Mouse (Mus musculus): ENCODE data around the gene Sgk1. TPM values are rescaled to one million over a fixed set of nuclear protein-coding genes. Genes with fewer than 3 reads are reported as not detected.

The Sgk1 gene
- polyA plus RNA-seq, 1 experiment from 2014 or later, result 45.1 TPM

DNA sequence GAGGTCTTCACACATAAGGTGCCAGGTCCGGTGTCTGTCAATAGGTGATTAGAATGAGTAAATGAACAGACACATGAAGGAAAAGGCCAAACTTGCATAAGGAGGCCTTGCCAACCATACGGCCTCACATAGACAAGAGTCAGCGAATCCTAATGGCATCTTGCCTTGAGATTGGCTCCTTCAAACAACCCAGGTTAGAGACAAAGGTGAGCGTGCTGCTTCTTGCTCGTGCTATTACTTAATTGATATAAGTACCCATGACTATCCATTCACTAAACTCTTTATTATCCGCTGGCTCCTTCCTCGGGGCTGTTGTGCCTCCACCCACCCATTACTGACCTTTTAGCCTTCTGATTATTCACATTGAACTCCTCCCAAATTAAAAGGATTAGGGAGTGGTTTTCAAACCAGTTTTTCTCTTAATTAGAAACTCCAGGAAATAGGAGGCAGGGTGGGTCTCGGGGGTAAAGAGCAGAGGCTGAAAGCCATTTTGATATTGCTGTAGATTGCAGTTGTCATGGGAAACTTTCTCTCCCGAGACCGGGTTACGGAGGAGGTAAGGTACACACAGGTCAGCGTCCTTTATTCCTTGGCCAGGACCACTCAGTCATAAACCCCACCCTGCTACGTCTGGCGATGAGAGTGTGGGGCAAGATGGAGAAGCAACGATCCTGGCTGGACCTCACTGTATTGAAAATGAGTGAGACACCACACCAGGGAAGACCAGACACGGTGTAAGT, 33.9 kb upstream of the Sgk1 start:
- 79% methylated on average over 16 of the region's 16 CpGs for WGBS
- H3K4me2 ChIP-seq, result no peak overlapping the region

DNA sequence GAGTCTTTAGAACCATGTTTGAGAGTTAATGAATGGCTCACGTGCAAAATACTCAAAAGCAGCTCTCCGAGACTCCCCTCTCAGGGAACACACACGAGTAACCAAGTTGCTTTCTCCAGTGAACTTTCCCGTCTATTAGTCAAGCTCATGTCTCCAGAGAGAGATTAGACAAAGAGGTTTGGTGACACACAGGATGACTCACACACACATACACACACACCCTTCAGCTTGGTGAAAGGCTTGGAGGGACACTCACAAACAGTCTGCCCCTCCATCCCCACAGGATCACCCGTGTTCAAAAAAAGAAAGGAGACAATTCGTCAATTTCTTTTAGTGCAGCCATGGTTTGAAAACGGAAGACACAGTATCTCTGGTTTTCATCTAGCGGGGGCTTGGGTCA, 32.7 kb upstream of the Sgk1 start:
- ATAC-seq (replicated peaks), result no peak
- WGBS, result 81% methylated on average over 8 of the region's 8 CpGs
- H3K9ac ChIP-seq, result no peak overlapping the region
- H3K27me3 ChIP-seq (replicated peaks), result no peaks in the 10 kb centered on the region
- H3K4me3 ChIP-seq, result no peak overlapping the region
- no peaks in the 10 kb centered on the region for H3K4me1 ChIP-seq
- no peaks in the 10 kb centered on the region for H3K9me3 ChIP-seq
- no peak overlapping the region for H3K27ac ChIP-seq
- H3K36me3 ChIP-seq (replicated peaks), result no peaks in the 10 kb centered on the region
- H3K4me2 ChIP-seq, result no peak overlapping the region

More for the DNA sequence above, 33.9 kb upstream of the Sgk1 start:
- no peak overlapping the region for H3K27ac ChIP-seq
- no peaks in the 10 kb centered on the region for H3K27me3 ChIP-seq (replicated peaks)
- H3K4me1 ChIP-seq, result no peaks in the 10 kb centered on the region
- no peaks in the 10 kb centered on the region for H3K36me3 ChIP-seq (replicated peaks)
- ATAC-seq (replicated peaks), result no peak
- H3K4me3 ChIP-seq, result no peak overlapping the region
- H3K9ac ChIP-seq, result no peak overlapping the region
- no peaks in the 10 kb centered on the region for H3K9me3 ChIP-seq

DNA sequence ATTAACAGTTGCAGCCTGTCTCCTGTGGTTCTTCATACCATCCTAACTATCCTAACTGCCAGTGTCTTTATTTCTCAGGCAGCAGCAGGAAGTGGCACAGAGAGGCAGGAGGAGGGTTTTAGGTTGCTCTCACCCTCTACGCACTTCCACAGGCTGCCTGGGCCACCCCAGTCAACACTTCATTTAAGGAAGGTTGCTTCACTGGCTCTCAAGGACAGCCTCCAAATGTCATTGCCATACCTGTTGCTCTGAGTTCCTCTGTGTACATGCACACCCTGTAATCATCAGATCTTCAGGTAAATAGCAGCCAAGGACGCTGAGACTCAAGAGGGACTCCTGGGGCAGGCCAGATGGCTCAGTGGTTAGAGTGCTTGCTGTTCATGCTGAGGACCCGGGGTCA, 31.7 kb upstream of the Sgk1 start:
- Histone ChIP-seq H3K9ac (no peak overlapping the region), H3K27me3 (replicated peaks) (no peaks in the 10 kb centered on the region), H3K4me3 (no peak overlapping the region), H3K9me3 (no peaks in the 10 kb centered on the region), H3K36me3 (replicated peaks) (no peaks in the 10 kb centered on the region), H3K27ac (no peak overlapping the region), H3K4me1 (no peaks in the 10 kb centered on the region), H3K4me2 (no peak overlapping the region)
- 94% methylated on average over 3 of the region's 3 CpGs for WGBS
- ATAC-seq (replicated peaks), result no peak

DNA sequence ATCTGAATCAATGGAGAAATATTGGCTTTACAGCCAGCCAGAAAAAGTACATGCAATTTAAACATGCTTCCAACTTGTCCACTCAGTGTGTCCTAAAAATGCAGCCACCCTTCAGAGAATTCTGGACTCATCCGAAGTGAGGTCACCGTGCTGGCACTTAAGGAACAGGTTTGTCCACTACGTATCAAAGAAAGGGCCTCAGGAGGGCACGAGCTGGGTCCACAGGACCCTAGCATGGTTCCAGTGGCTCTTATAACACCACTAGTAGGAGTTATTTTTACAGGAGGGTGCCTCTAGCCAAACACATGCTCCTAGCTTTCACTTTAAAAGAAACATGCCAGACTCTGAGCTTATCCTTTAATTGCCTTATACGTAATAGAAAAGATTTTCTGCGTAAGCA, 28.9 kb upstream of the Sgk1 start:
- ATAC-seq (replicated peaks), result no peak
- Histone ChIP-seq H3K36me3 (replicated peaks) (no peaks in the 10 kb centered on the region), H3K4me2 (no peak overlapping the region), H3K27ac (no peak overlapping the region), H3K4me1 (no peaks in the 10 kb centered on the region), H3K4me3 (no peak overlapping the region), H3K9me3 (no peaks in the 10 kb centered on the region), H3K9ac (no peak overlapping the region), H3K27me3 (replicated peaks) (no peaks in the 10 kb centered on the region)
- 89% methylated on average over 6 of the region's 6 CpGs for WGBS

DNA sequence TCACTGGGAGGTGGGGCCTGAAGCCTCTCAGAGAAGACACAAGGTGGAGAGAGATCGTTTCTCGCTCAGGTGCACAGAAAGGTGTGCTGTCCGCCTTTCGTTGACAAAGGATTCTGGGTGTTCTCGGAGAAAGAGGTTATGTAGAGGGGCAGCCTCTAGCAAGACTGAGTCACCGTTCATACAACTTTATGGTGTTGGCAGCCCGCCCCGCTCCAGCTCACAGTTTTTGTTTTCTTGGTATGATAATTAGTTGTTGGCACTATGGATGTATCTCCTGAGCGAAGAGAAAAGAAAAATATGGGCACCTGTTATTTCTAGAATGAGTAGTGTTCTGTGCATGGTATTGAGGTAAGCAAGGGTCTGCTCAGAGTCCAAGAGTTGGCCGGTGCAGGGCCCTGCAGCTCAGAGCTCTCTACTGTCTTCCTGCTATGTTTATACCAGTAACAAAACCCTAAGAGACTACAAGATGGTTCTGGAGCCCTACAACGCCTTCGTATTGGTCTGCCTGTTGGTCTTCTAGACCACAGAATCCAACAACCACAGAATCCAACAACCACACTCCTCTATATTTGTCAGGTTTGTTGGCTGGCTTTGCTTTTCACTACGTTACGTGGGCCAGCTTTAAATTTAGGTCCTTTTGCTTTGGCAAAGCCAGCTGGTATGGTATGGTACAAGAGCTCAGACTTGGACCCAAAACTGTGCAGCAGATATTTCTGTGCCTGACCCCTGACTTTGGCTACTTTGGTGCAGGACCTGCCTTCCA, 28.2 kb upstream of the Sgk1 start:
- WGBS, result 96% methylated on average over 14 of the region's 14 CpGs
- no peaks in the 10 kb centered on the region for H3K36me3 ChIP-seq (replicated peaks)
- ATAC-seq (replicated peaks), result no peak
- no peak overlapping the region for H3K4me2 ChIP-seq
- H3K4me3 ChIP-seq, result no peak overlapping the region
- no peaks in the 10 kb centered on the region for H3K9me3 ChIP-seq
- H3K9ac ChIP-seq, result no peak overlapping the region
- H3K4me1 ChIP-seq, result no peaks in the 10 kb centered on the region
- no peak overlapping the region for H3K27ac ChIP-seq
- H3K27me3 ChIP-seq (replicated peaks), result no peaks in the 10 kb centered on the region

DNA sequence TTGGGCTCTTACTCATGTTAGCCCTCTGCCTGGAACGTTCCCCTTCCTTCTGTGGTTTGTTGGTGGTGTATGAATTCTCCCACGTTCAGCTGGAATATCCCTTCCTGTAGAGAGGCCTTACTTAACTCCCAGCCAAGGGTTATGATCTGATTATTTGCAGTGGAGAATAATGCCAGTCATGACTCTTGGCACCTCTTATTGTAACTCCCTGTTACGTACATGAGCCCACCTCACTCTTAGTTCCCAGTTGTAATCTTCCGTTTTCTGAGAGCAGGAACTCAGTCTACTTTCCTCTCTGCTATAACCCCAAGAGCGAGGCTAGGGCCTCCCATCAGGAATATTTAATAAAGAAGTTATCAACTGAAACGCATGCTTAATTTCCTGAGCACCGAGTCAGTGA, 26.6 kb upstream of the Sgk1 start:
- Histone ChIP-seq H3K9me3 (no peaks in the 10 kb centered on the region), H3K27me3 (replicated peaks) (no peaks in the 10 kb centered on the region), H3K27ac (no peak overlapping the region), H3K4me1 (no peaks in the 10 kb centered on the region), H3K4me2 (no peak overlapping the region), H3K4me3 (no peak overlapping the region), H3K9ac (no peak overlapping the region), H3K36me3 (replicated peaks) (no peaks in the 10 kb centered on the region)
- WGBS, result 86% methylated on average over 7 of the region's 7 CpGs
- no peak for ATAC-seq (replicated peaks)

DNA sequence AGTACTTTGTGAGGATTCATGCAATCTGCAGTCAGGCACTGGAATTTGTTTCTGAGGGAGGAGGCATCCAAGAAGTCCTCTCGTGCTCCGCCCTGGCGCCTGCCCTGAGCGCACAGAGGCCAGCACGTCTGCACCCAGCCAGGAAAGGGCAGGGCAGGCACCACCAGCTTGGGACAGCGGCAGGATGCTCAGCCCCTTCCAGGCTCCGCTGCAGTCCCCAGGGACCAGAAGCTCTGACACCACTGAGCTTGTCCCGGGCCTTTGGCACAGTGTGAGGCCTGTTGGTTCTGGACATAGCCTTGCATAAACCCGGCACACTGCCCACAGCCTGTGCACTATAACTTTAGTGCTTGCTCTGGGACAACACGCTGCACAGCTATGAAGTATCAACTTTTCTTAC, 24.3 kb upstream of the Sgk1 start:
- Histone ChIP-seq H3K27ac (no peak overlapping the region), H3K9me3 (no peaks in the 10 kb centered on the region), H3K27me3 (replicated peaks) (no peaks in the 10 kb centered on the region), H3K4me2 (no peak overlapping the region), H3K4me3 (no peak overlapping the region), H3K4me1 (no peaks in the 10 kb centered on the region), H3K36me3 (replicated peaks) (no peaks in the 10 kb centered on the region), H3K9ac (no peak overlapping the region)
- ATAC-seq (replicated peaks), result no peak
- WGBS, result 70% methylated on average over 10 of the region's 10 CpGs

DNA sequence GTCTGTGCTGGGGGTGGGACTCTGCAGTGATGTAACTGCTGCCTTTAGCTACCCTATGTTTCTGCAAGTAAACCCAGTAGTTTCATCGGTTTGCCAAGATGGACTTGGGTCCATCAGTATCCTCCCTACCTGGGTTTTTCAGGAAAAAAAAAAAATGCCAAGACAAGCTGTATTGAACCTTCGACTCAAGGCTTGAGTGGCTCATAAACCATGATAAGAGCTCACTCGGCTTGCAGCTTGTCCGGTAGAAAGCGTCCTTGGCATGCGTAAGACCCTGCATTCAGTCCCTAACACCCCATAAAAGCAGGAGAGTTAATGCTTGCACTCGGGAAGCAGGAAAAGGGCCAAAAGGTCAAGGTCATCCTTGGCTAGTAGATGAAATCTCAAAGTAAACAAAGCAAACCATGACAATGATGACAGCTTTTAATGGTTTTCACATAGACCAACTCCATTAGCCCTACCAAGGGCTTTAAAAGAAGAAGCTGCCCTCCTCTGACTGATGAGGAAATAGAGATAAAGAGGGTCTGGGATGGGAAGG, 23.5 kb upstream of the Sgk1 start:
- Histone ChIP-seq H3K9me3 (no peaks in the 10 kb centered on the region), H3K4me2 (no peak overlapping the region), H3K27me3 (replicated peaks) (no peaks in the 10 kb centered on the region), H3K27ac (no peak overlapping the region), H3K4me3 (no peak overlapping the region), H3K9ac (no peak overlapping the region), H3K36me3 (replicated peaks) (no peaks in the 10 kb centered on the region), H3K4me1 (no peaks in the 10 kb centered on the region)
- WGBS, result 79% methylated on average over 7 of the region's 7 CpGs
- no peak for ATAC-seq (replicated peaks)

DNA sequence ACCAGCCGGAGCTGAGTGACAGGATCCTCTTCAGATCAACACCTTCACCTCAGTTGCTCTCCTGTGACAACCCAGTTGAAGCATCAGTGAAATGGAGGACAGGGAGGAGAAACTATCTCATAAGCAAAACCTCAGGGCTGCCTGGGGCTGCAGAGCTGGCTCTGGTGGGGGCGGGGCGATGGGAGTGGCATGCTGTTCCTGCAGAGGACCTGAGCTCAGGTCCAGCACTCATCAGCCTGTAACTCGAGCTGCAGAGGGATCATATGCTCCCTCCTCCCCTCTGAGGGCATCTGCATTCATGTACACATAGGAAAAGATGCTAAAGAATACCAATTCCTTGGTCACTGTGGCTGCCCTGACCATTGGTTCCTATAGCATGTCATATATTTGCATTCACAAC, 15.5 kb upstream of the Sgk1 start:
- ATAC-seq (replicated peaks), result no peak
- no peak overlapping the region for H3K27ac ChIP-seq
- H3K9ac ChIP-seq, result no peak overlapping the region
- H3K4me3 ChIP-seq, result no peak overlapping the region
- no peak overlapping the region for H3K4me2 ChIP-seq
- 36% methylated on average over 4 of the region's 4 CpGs for WGBS
- H3K27me3 ChIP-seq (replicated peaks), result no peaks in the 10 kb centered on the region
- H3K9me3 ChIP-seq, result no peaks in the 10 kb centered on the region
- no peaks in the 10 kb centered on the region for H3K4me1 ChIP-seq
- H3K36me3 ChIP-seq (replicated peaks), result no peaks in the 10 kb centered on the region

DNA sequence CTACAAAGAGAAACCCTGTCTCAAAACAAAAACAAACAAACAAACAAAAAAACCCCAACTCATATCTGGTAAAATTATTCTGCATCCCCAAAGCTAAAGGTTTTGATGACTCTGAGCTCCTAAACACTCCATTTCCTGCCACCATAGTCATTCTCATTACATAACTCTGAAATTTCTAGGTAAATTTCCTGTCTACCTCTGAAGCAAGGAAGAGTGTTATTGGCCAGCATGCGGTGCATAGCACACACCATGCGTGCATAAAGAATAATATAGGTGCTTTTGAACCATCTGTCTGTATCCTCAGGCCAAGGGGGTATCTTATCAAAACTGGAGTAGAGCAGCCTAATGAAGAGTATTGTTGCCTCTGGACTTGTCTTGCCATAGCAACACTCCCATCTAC, 13.8 kb upstream of the Sgk1 start:
- 85% methylated on average over 2 of the region's 2 CpGs for WGBS
- H3K9ac ChIP-seq, result no peak overlapping the region
- ATAC-seq (replicated peaks), result no peak

DNA sequence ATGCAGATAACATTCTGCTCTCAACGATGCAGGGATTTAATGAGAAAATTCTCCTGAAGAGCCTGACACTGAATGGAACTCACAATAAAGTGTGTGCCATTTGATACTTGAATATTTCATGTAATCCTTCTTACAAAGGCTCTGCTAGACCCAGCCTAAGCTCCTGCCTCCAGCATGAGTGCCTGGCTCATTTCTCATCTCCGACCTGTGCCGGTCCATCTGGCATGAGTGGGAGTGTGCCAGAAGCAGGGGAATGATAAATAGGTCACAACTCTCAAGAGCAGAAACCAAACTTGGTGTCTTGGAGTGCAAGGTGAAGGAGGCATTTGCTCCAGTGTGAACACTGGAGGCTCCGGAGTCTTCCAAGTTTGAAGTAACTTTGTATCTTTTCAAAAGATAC, 13.4 kb upstream of the Sgk1 start:
- Histone ChIP-seq H3K4me1 (no peaks in the 10 kb centered on the region), H3K9ac (no peak overlapping the region), H3K27ac (no peak overlapping the region), H3K27me3 (replicated peaks) (no peaks in the 10 kb centered on the region), H3K9me3 (no peaks in the 10 kb centered on the region), H3K36me3 (replicated peaks) (no peaks in the 10 kb centered on the region), H3K4me2 (no peak overlapping the region), H3K4me3 (no peak overlapping the region)
- WGBS, result 77% methylated on average over 4 of the region's 4 CpGs
- ATAC-seq (replicated peaks), result no peak

More for the DNA sequence above, 13.8 kb upstream of the Sgk1 start:
- Histone ChIP-seq H3K4me3 (no peak overlapping the region), H3K4me2 (no peak overlapping the region), H3K27me3 (replicated peaks) (no peaks in the 10 kb centered on the region), H3K36me3 (replicated peaks) (no peaks in the 10 kb centered on the region), H3K27ac (no peak overlapping the region), H3K9me3 (no peaks in the 10 kb centered on the region), H3K4me1 (no peaks in the 10 kb centered on the region)

DNA sequence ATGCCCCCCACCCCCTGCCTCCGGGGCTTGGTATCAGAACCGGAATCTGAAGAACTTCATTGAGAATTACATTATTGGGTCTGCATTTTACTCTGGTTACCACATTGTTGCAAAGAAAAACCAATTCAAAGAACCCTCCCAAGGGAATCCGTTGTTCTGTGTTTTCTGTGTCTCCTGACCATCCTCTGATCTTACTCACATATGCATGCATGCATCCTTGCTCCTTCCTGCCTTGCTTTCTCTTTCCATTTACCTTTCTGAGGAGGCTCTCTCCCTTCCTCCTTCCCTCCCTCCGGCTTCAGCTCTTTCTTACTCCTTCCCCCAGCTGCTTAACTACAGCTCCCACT, 174 bp upstream of the Sgk1 start:
- Histone ChIP-seq H3K4me3 (peak overlapping the region; percentile 58), H3K27me3 (replicated peaks) (no peaks in the 10 kb centered on the region), H3K27ac (peak overlapping the region; percentile 94), H3K9ac (peak overlapping the region; percentile 74), H3K9me3 (no peaks in the 10 kb centered on the region), H3K4me1 (peaks cover 26% of the 10 kb centered on the region), H3K4me2 (peak overlapping the region; percentile 68), H3K36me3 (replicated peaks) (no peaks in the 10 kb centered on the region)
- WGBS, result 24% methylated on average over 4 of the region's 4 CpGs
- no peak for ATAC-seq (replicated peaks)

DNA sequence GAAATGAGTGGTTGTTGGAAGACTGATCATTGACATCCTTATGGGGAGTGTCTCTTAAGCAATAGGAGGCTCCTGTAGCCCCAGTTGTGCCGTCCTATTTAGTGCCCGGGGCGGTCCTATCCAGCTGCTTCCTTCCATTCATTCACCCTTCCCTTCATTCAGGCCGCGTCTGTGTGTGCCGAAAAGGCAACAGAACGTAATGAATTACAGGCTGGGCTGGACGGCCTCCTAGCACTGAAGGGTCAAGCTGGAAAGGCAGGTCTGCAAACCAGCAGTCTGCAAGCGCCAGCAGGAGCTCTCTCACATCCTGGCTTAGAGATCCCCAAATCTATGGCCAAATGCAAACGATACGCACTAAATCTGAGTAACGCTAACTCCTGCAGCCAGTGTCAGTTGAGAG, 1.6 kb downstream of the Sgk1 start:
- H3K9me3 ChIP-seq, result no peaks in the 10 kb centered on the region
- H3K27ac ChIP-seq, result peak overlapping the region; percentile 94
- 1% methylated on average over 12 of the region's 12 CpGs for WGBS
- ATAC-seq (replicated peaks), result peak; percentile 12; the same call in 1 of the 2 replicates
- peak overlapping the region; percentile 74 for H3K9ac ChIP-seq
- no peaks in the 10 kb centered on the region for H3K27me3 ChIP-seq (replicated peaks)
- H3K4me3 ChIP-seq, result peak overlapping the region; percentile 58
- peak overlapping the region; percentile 68 for H3K4me2 ChIP-seq
- H3K4me1 ChIP-seq, result peaks cover 30% of the 10 kb centered on the region
- H3K36me3 ChIP-seq (replicated peaks), result no peaks in the 10 kb centered on the region

All from midbrain, embryonic 15.5 days (tissue).